Mouse (Mus musculus) megakaryocyte, embryonic 14.5 days (primary cell): ENCODE measurements around the gene Sycp2.

Source experiments
- FLI1 ChIP-seq: IDR thresholded peaks from 2 replicates; pipeline ENCODE4 v1.6.1; 2012; ENCODE audit warnings: low read length, inconsistent platforms, mixed read lengths
- GATA1 ChIP-seq: IDR thresholded peaks from 3 replicates; pipeline ENCODE4 v1.6.1; 2012; ENCODE audit warnings: mixed read lengths, low read length, inconsistent platforms, borderline replicate concordance

GRCm38 (mm10) chr2:178339044-178339443 is 68.4 kb downstream of the Sycp2 start:
- TF ChIP-seq GATA1 (no peak), FLI1 (no peak)
